Mouse (Mus musculus): ENCODE measurements around the gene Kremen1. TPM values are rescaled to one million over a fixed set of nuclear protein-coding genes. Genes with fewer than 3 reads are reported as not detected.

The Kremen1 gene
- total and polyA plus RNA-seq, 2 experiments from 2014 or later, result 2.3 to 11.2 TPM

- no peaks in the 10 kb centered on the region; the same call in 1 of the 2 replicates for H3K4me1 ChIP-seq (ENCODE audit: insufficient read depth, low read length)
- DNase-seq (ENCODE audit: low spot score), result no peak
- no peak for ATAC-seq (ENCODE audit: low FRiP score)
- no peak overlapping the region for H3K27ac ChIP-seq (ENCODE audit: low read depth, low read length)
- H3K9ac ChIP-seq (replicated peaks; ENCODE audit: low read length, poor library complexity, severe bottlenecking), result no peak overlapping the region
- H3K4me3 ChIP-seq (ENCODE audit: low read depth, low read length), result no peak overlapping the region
- H3K9me3 ChIP-seq (ENCODE audit: low read length), result no peaks in the 10 kb centered on the region
- H3K4me2 ChIP-seq (ENCODE audit: low read depth, low read length, poor library complexity, severe bottlenecking), result no peak overlapping the region
- TF ChIP-seq CTCF (IDR thresholded peaks at IDR 0.05), result no peak
- 92% methylated on average over 4 of the region's 4 CpGs for WGBS
- H3K36me3 ChIP-seq (ENCODE audit: insufficient read depth, low read length), result no peaks in the 10 kb centered on the region
- no peaks in the 10 kb centered on the region for H3K27me3 ChIP-seq (ENCODE audit: insufficient read depth, low read length)
These were observed 73.2 kb downstream of the Kremen1 start for GRCm38 (mm10) chr11:5188170-5188569.

GRCm38 (mm10) chr11:5184832-5185231 lies 76.5 kb downstream of the Kremen1 start:
- DNase-seq (ENCODE audit: low spot score), result no peak
- Histone ChIP-seq H3K4me2 (ENCODE audit: low read depth, low read length, poor library complexity, severe bottlenecking) (no peak overlapping the region), H3K9ac (replicated peaks; ENCODE audit: low read length, poor library complexity, severe bottlenecking) (no peak overlapping the region), H3K4me1 (ENCODE audit: insufficient read depth, low read length) (no peaks in the 10 kb centered on the region; the same call in 1 of the 2 replicates), H3K36me3 (ENCODE audit: insufficient read depth, low read length) (no peaks in the 10 kb centered on the region), H3K9me3 (ENCODE audit: low read length) (no peaks in the 10 kb centered on the region), H3K4me3 (ENCODE audit: low read depth, low read length) (no peak overlapping the region), H3K27ac (ENCODE audit: low read depth, low read length) (no peak overlapping the region), H3K27me3 (ENCODE audit: insufficient read depth, low read length) (no peaks in the 10 kb centered on the region)
- no peak for TF ChIP-seq CTCF (IDR thresholded peaks at IDR 0.05)
- ATAC-seq (ENCODE audit: low FRiP score), result no peak
- WGBS, result 60% methylated on average over 9 of the region's 9 CpGs

DNA sequence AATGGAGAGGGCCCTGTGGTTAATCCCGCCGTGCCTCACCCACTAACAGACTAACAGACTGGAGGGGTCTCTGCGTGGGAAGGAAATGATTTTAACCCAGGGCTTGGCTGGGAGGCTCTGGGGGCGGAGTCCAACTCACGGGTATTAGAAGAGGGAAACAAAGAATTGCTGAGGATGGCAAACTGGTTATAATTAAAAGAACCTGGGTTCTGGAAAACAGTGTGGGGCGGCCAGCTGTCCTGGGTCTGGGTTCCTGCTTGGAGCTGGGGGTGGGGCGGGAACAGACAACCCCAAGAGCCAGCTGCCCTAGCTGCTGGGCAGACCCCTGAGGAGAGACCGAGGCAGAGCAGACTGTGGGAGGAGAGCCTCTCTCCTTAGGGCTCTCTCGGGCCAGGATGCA lies 77.1 kb downstream of the Kremen1 start:
- no peak overlapping the region for H3K27ac ChIP-seq (ENCODE audit: low read depth, low read length)
- H3K4me1 ChIP-seq (ENCODE audit: insufficient read depth, low read length), result no peaks in the 10 kb centered on the region; the same call in 1 of the 2 replicates
- H3K4me2 ChIP-seq (ENCODE audit: low read depth, low read length, poor library complexity, severe bottlenecking), result no peak overlapping the region
- no peaks in the 10 kb centered on the region for H3K27me3 ChIP-seq (ENCODE audit: insufficient read depth, low read length)
- no peaks in the 10 kb centered on the region for H3K9me3 ChIP-seq (ENCODE audit: low read length)
- DNase-seq (ENCODE audit: low spot score), result no peak
- H3K4me3 ChIP-seq (ENCODE audit: low read depth, low read length), result no peak overlapping the region
- no peaks in the 10 kb centered on the region for H3K36me3 ChIP-seq (ENCODE audit: insufficient read depth, low read length)
- 28% methylated on average over 8 of the region's 9 CpGs for WGBS
- TF ChIP-seq CTCF (IDR thresholded peaks at IDR 0.05), result no peak
- ATAC-seq (ENCODE audit: low FRiP score), result no peak
- H3K9ac ChIP-seq (replicated peaks; ENCODE audit: low read length, poor library complexity, severe bottlenecking), result no peak overlapping the region

- no peaks in the 10 kb centered on the region; the same call in 1 of the 2 replicates for H3K4me1 ChIP-seq (ENCODE audit: insufficient read depth, low read length)
- H3K36me3 ChIP-seq (ENCODE audit: insufficient read depth, low read length), result no peaks in the 10 kb centered on the region
- WGBS, result 76% methylated on average over 4 of the region's 4 CpGs
- H3K27ac ChIP-seq (ENCODE audit: low read depth, low read length), result no peak overlapping the region
- H3K9me3 ChIP-seq (ENCODE audit: low read length), result no peaks in the 10 kb centered on the region
- TF ChIP-seq CTCF (IDR thresholded peaks at IDR 0.05), result no peak
- DNase-seq (ENCODE audit: low spot score), result no peak
- no peak for ATAC-seq (ENCODE audit: low FRiP score)
- H3K4me2 ChIP-seq (ENCODE audit: low read depth, low read length, poor library complexity, severe bottlenecking), result no peak overlapping the region
- no peak overlapping the region for H3K9ac ChIP-seq (replicated peaks; ENCODE audit: low read length, poor library complexity, severe bottlenecking)
- H3K4me3 ChIP-seq (ENCODE audit: low read depth, low read length), result no peak overlapping the region
- H3K27me3 ChIP-seq (ENCODE audit: insufficient read depth, low read length), result no peaks in the 10 kb centered on the region
These were observed 78.5 kb downstream of the Kremen1 start for GRCm38 (mm10) chr11:5182870-5183269.

GRCm38 (mm10) chr11:5181850-5182404 lies 79.4 kb downstream of the Kremen1 start:
- Histone ChIP-seq H3K9me3 (ENCODE audit: low read length) (no peaks in the 10 kb centered on the region), H3K36me3 (ENCODE audit: insufficient read depth, low read length) (no peaks in the 10 kb centered on the region), H3K4me1 (ENCODE audit: insufficient read depth, low read length) (no peaks in the 10 kb centered on the region; the same call in 1 of the 2 replicates), H3K9ac (replicated peaks; ENCODE audit: low read length, poor library complexity, severe bottlenecking) (no peak overlapping the region), H3K27ac (ENCODE audit: low read depth, low read length) (no peak overlapping the region), H3K4me3 (ENCODE audit: low read depth, low read length) (no peak overlapping the region), H3K27me3 (ENCODE audit: insufficient read depth, low read length) (no peaks in the 10 kb centered on the region), H3K4me2 (ENCODE audit: low read depth, low read length, poor library complexity, severe bottlenecking) (no peak overlapping the region)
- ATAC-seq (ENCODE audit: low FRiP score) (0 out of 2 replicates have a peak, but pooled peaks have one; percentile 28), DNase-seq (ENCODE audit: low spot score) (peak; percentile 77)
- TF ChIP-seq CTCF (IDR thresholded peaks at IDR 0.05), result peak; percentile 93
- 24% methylated on average over 13 of the region's 13 CpGs for WGBS

DNA sequence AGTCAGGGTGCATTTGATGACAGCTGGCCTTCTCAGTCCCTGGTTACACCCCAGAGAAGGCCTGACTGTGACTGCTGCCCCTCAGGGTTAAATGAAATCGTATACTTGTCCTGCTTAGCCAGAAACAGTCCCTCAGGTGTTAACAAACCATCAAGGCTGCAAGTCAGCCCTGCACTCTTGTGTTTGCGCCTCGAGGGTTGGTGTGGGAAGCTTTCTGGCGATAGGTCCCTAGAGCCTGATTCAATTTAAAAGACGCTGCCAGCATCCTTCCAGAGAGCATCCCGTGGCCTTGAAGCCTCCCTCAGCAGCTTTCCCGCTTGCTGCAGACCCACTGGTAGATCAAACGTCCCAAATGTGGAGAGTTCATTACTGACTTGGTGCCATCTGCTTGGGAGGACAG lies 82.0 kb downstream of the Kremen1 start:
- no peak overlapping the region for H3K9ac ChIP-seq (replicated peaks; ENCODE audit: low read length, poor library complexity, severe bottlenecking)
- no peak for TF ChIP-seq CTCF (IDR thresholded peaks at IDR 0.05)
- no peaks in the 10 kb centered on the region; the same call in 1 of the 2 replicates for H3K4me1 ChIP-seq (ENCODE audit: insufficient read depth, low read length)
- H3K4me3 ChIP-seq (ENCODE audit: low read depth, low read length), result no peak overlapping the region
- no peaks in the 10 kb centered on the region for H3K9me3 ChIP-seq (ENCODE audit: low read length)
- no peak overlapping the region for H3K27ac ChIP-seq (ENCODE audit: low read depth, low read length)
- H3K4me2 ChIP-seq (ENCODE audit: low read depth, low read length, poor library complexity, severe bottlenecking), result no peak overlapping the region
- no peaks in the 10 kb centered on the region for H3K36me3 ChIP-seq (ENCODE audit: insufficient read depth, low read length)
- no peaks in the 10 kb centered on the region for H3K27me3 ChIP-seq (ENCODE audit: insufficient read depth, low read length)
- no peak for ATAC-seq (ENCODE audit: low FRiP score)
- WGBS, result 36% methylated on average over 8 of the region's 8 CpGs
- no peak for DNase-seq (ENCODE audit: low spot score)

Measured in midbrain, postnatal 0 days (tissue).